Mouse (Mus musculus): ENCODE measurements at regions not wholly inside any gene's neighbourhood (a gene's known extent, or its start where the extent isn't known, plus 50 kb on each side); places are given as distances from the start of the nearest gene placed in this dataset.

DNA sequence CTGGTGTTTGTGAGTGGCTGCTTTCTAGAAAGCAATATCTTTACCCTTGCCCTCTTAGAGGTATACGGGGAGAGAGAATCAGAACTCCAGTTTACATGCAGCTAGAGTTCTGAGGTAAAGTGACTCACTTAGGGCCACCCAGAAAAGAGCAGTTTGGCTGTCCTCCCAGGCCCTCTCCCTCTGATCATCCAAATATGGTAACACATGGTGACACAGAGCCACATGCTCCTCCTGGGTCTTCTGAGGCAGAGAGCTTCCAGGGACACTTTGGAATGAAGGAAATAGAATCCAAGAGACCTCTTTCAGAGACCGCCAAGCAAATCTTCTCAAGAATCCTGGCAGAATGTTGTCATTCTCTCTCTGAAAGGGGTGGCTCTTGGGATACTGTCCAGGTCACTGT is 1338.7 kb upstream of the A1bg start:
- peaks cover 2 to 8% of the 10 kb centered on the region in 2 experiments; a peak in 3 of 4 replicates for H3K4me1 ChIP-seq (ENCODE audit: control insufficient read depth in 1 of 2, insufficient read depth in 2 of 2, low read length in 2 of 2)
- H3K9ac ChIP-seq (ENCODE audit: control insufficient read depth, low read depth, low read length, poor library complexity, severe bottlenecking) = no peak overlapping the region
- H3K79me2 ChIP-seq (ENCODE audit: control insufficient read depth, insufficient read depth, low read length, poor library complexity) = no peaks in the 10 kb centered on the region
- TF ChIP-seq USF1 (IDR thresholded peaks at IDR 0.05; ENCODE audit: low read depth, low read length) (no peak), NELFE (IDR thresholded peaks at IDR 0.05; ENCODE audit: low read depth, low read length) (no peak), MAX (IDR thresholded peaks at IDR 0.05; ENCODE audit: low read length) (0 out of 2 replicates have a peak, but pooled peaks have one; percentile 11)
- DNase-seq (ENCODE audit: low read depth, low spot score) = no peak
- H3K27ac ChIP-seq (ENCODE audit: control insufficient read depth, low read depth, low read length) = no peak overlapping the region
- H3K27me3 ChIP-seq (ENCODE audit: control insufficient read depth in 1 of 2, insufficient read depth in 2 of 2, low read length in 2 of 2) = no peaks in the 10 kb centered on the region
- no peak overlapping the region for H3K4me3 ChIP-seq (ENCODE audit: control insufficient read depth in 1 of 2, insufficient read depth in 1 of 2, low read depth in 2 of 2, low read length in 2 of 2)
- peaks cover 0 to 18% of the 10 kb centered on the region in 2 experiments; a peak in 2 of 4 replicates for H3K36me3 ChIP-seq (ENCODE audit: control insufficient read depth in 1 of 2, insufficient read depth in 2 of 2, low read length in 2 of 2)
- H3K9me3 ChIP-seq (replicated peaks; ENCODE audit: insufficient read depth, low read length) = no peaks in the 10 kb centered on the region

DNA sequence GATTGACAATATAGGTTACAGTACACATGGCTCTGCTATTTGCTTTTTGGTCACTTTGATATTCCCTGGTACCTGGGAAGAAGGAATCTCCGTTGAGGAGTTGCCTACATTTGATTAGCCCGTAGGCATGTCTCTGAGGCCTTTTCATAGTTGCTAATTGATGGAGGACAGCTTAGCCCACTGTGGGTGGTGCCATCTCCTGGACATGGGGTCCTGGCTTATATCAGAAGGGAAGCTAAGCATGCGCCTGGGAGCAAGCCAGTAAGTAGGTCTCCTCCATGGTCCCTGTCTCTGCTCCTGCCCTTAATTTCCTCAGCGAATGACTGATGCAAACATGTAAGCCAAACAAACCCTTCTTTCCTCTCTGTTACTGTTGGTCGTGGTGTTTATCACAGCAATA is 1335.8 kb upstream of the A1bg start:
- Histone ChIP-seq H3K9me3 (replicated peaks; ENCODE audit: insufficient read depth, low read length) (no peaks in the 10 kb centered on the region), H3K4me1 (ENCODE audit: control insufficient read depth in 1 of 2, insufficient read depth in 2 of 2, low read length in 2 of 2) (peaks cover under 1 to 4% of the 10 kb centered on the region in 2 experiments; a peak in 2 of 4 replicates), H3K36me3 (ENCODE audit: control insufficient read depth in 1 of 2, insufficient read depth in 2 of 2, low read length in 2 of 2) (peaks cover 0 to 13% of the 10 kb centered on the region in 2 experiments; a peak in 2 of 4 replicates), H3K9ac (ENCODE audit: control insufficient read depth, low read depth, low read length, poor library complexity, severe bottlenecking) (no peak overlapping the region), H3K4me3 (ENCODE audit: control insufficient read depth in 1 of 2, insufficient read depth in 1 of 2, low read depth in 2 of 2, low read length in 2 of 2) (no peak overlapping the region), H3K27me3 (ENCODE audit: control insufficient read depth in 1 of 2, insufficient read depth in 2 of 2, low read length in 2 of 2) (no peaks in the 10 kb centered on the region), H3K79me2 (ENCODE audit: control insufficient read depth, insufficient read depth, low read length, poor library complexity) (no peaks in the 10 kb centered on the region), H3K27ac (ENCODE audit: control insufficient read depth, low read depth, low read length) (no peak overlapping the region)
- no peak for TF ChIP-seq NELFE (IDR thresholded peaks at IDR 0.05; ENCODE audit: low read depth, low read length)
- no peak for TF ChIP-seq ZMIZ1 (IDR thresholded peaks at IDR 0.05; ENCODE audit: low read depth, low read length)
- no peak for TF ChIP-seq ELF1 (IDR thresholded peaks at IDR 0.05; ENCODE audit: low read depth, low read length)
- no peak for TF ChIP-seq ZC3H11A (IDR thresholded peaks at IDR 0.05; ENCODE audit: low read depth, low read length)
- TF ChIP-seq TCF12 (IDR thresholded peaks at IDR 0.05; ENCODE audit: low read depth, low read length) = no peak
- TF ChIP-seq MAX (IDR thresholded peaks at IDR 0.05; ENCODE audit: low read length) = no peak
- TF ChIP-seq ZNF384 (IDR thresholded peaks at IDR 0.05; ENCODE audit: low read depth, low read length) = no peak
- no peak for TF ChIP-seq USF1 (IDR thresholded peaks at IDR 0.05; ENCODE audit: low read depth, low read length)
- no peak for TF ChIP-seq POLR2AphosphoS5 (IDR thresholded peaks at IDR 0.05; ENCODE audit: borderline replicate concordance, low read depth, low read length)
- TF ChIP-seq CHD2 (IDR thresholded peaks at IDR 0.05; ENCODE audit: low read length) = no peak
- no peak for TF ChIP-seq MAZ (IDR thresholded peaks at IDR 0.05; ENCODE audit: low read depth, low read length)
- TF ChIP-seq CHD1 (IDR thresholded peaks at IDR 0.05; ENCODE audit: low read depth, low read length) = no peak
- no peak for TF ChIP-seq CTCF (IDR thresholded peaks at IDR 0.05 in 2 of 3, conservative IDR thresholded peaks at IDR 0.05 in 1 of 3; ENCODE audit: control insufficient read depth in 1 of 3, insufficient read depth in 1 of 3, low read depth in 2 of 3, low read length in 3 of 3, poor library complexity in 1 of 3, severe bottlenecking in 1 of 3)
- DNase-seq (ENCODE audit: low read depth, low spot score) = peak; percentile 15

DNA sequence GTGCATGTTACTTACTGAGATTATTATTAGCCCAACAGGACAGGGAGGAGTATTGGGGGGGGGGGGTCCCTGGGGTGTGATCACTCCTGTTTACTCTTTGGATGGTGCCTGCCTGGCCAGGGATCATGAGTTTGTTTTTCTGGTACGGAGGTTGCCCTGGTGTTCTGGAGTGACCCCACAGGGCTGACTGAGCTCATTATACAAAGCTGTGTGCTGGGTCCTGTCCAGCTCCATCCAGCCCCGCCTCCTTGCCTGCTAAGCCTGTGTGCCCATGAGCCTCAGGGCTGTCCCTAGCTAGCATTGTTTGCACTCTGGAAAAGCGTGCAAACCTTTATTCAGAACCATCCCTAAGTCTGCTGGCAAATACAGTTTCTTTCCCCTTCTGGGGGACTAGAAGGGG is 1335.1 kb upstream of the A1bg start:
- no peak overlapping the region for H3K27ac ChIP-seq (ENCODE audit: control insufficient read depth, low read depth, low read length)
- DNase-seq (ENCODE audit: low read depth, low spot score) = peak; percentile 13

More for the DNA sequence above, 1335.1 kb upstream of the A1bg start:
- H3K79me2 ChIP-seq (ENCODE audit: control insufficient read depth, insufficient read depth, low read length, poor library complexity) = no peaks in the 10 kb centered on the region
- H3K27me3 ChIP-seq (ENCODE audit: control insufficient read depth in 1 of 2, insufficient read depth in 2 of 2, low read length in 2 of 2) = no peaks in the 10 kb centered on the region
- H3K4me3 ChIP-seq (ENCODE audit: control insufficient read depth in 1 of 2, insufficient read depth in 1 of 2, low read depth in 2 of 2, low read length in 2 of 2) = no peak overlapping the region
- H3K9ac ChIP-seq (ENCODE audit: control insufficient read depth, low read depth, low read length, poor library complexity, severe bottlenecking) = no peak overlapping the region
- H3K4me1 ChIP-seq (ENCODE audit: control insufficient read depth in 1 of 2, insufficient read depth in 2 of 2, low read length in 2 of 2) = 0 out of 4 replicates have a peak, but pooled peaks cover 0 to 4% of the 10 kb centered on the region in 2 experiments
- no peaks in the 10 kb centered on the region for H3K9me3 ChIP-seq (replicated peaks; ENCODE audit: insufficient read depth, low read length)
- no peak for TF ChIP-seq ZC3H11A (IDR thresholded peaks at IDR 0.05; ENCODE audit: low read depth, low read length)
- no peak for TF ChIP-seq SIN3A (IDR thresholded peaks at IDR 0.05; ENCODE audit: low read length)
- TF ChIP-seq CHD2 (IDR thresholded peaks at IDR 0.05; ENCODE audit: low read length) = no peak
- TF ChIP-seq ELF1 (IDR thresholded peaks at IDR 0.05; ENCODE audit: low read depth, low read length) = no peak
- no peak for TF ChIP-seq POLR2A (IDR thresholded peaks at IDR 0.05; ENCODE audit: control insufficient read depth in 1 of 2, insufficient read depth in 1 of 2, low read depth in 1 of 2, low read length in 2 of 2, poor library complexity in 1 of 2)
- no peak for TF ChIP-seq MAFK (IDR thresholded peaks at IDR 0.05; ENCODE audit: borderline replicate concordance, low read depth, low read length)
- no peak for TF ChIP-seq USF2 (IDR thresholded peaks at IDR 0.05; ENCODE audit: borderline replicate concordance in 1 of 2, insufficient read depth in 1 of 2, low read depth in 1 of 2, low read length in 2 of 2)
- no peak for TF ChIP-seq POLR2AphosphoS2 (IDR thresholded peaks at IDR 0.05; ENCODE audit: low read length)
- no peak for TF ChIP-seq ZNF384 (IDR thresholded peaks at IDR 0.05; ENCODE audit: low read depth, low read length)
- no peak for TF ChIP-seq POLR2AphosphoS5 (IDR thresholded peaks at IDR 0.05; ENCODE audit: borderline replicate concordance, low read depth, low read length)
- H3K36me3 ChIP-seq (ENCODE audit: control insufficient read depth in 1 of 2, insufficient read depth in 2 of 2, low read length in 2 of 2) = peaks cover 0 to 12% of the 10 kb centered on the region in 2 experiments; a peak in 2 of 4 replicates
